Mouse (Mus musculus): Measurements from ENCODE around the gene Plekhh1. TPM values are rescaled to one million over a fixed set of nuclear protein-coding genes. Genes with fewer than 3 reads are reported as not detected.
A peak's percentile ranks its signal among the peaks of the same experiment; 100 is the strongest.

Plekhh1 gene
- total and polyA plus RNA-seq, 3 experiments: 0.27 to 1.9 (median 0.69) TPM

DNA sequence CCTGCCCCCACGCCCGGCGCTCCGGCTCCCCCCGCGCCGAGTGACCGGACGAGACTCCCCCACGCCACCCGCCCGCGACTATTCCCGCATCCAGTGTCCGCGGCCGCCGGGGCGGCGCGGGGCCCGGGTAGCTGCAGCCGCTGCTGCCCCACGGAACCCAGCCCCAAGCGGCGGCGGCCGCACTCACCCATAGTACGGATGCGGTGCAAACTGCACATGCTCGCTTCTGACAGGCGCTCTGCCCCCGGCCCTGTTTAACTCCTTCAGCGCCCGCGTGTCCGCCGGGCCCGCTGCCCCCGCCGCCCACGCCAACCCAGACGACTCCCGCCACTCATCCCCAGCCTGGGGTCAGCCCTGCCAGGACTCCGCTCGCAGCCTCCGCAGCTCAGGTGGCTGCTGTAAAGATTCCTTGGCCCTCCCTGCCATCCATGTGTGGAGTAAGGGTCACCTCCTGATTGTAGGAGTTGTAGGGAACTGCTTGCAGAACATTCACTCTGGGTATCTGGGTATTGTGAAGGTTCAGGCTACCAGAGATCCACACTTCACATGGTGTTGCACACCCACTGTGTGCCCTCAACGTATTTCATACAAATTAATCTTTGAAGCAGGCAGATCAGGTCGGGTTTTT lies 21.7 kb upstream of the Plekhh1 start, which contains the start of gene Tmem229b:
Gene Tmem229b, minus strand, starts transcription at position 502 of the 628 bp plus-strand sequence.
- TF ChIP-seq NRF1 (IDR thresholded peaks at IDR 0.05; ENCODE audit: low read depth, low read length): peak; percentile 43; the same call in 1 of the 2 replicates
- 0 out of 2 replicates have a peak, but pooled peaks have one; percentile 20 for TF ChIP-seq NELFE (IDR thresholded peaks at IDR 0.05; ENCODE audit: low read depth, low read length)
- TF ChIP-seq MXI1 (IDR thresholded peaks at IDR 0.05; ENCODE audit: low read depth, low read length): peak; percentile 30; the same call in 1 of the 2 replicates
- TF ChIP-seq USF1 (IDR thresholded peaks at IDR 0.05; ENCODE audit: low read depth, low read length): no peak
- TF ChIP-seq ELF1 (IDR thresholded peaks at IDR 0.05; ENCODE audit: low read depth, low read length): no peak
- TF ChIP-seq SMC3 (IDR thresholded peaks at IDR 0.05; ENCODE audit: low read depth, low read length): no peak
- TF ChIP-seq MAZ (IDR thresholded peaks at IDR 0.05; ENCODE audit: low read depth, low read length): peak; percentile 3; the same call in 1 of the 2 replicates
- dilution Hi-C loops (cut with MboI; ENCODE audit: extremely low pct_ligation_motif_present, extremely low pct_unique_long_range_greater_than_20kb, low sequenced_read_pairs): no loop called here

DNA sequence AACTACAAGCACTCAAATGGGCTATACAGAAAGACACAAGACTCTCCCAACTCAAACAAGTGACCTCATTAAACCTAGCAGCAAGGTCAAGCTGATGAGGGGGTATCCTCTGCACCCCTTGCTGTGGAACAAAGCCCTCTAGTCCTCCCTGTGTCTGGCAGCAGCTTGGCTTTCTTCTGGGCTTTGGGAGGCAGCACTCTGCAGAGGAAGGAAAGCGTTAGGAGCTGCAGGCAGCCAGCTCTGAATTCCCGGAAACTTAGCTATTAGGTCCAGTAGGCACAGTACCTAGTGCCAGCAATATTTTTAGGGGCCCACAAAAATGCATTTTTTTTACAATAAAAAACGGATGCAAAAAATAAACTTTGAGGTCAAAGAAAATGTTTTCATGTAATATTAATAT lies 18.4 kb upstream of the Plekhh1 start:
- no peaks in the 10 kb centered on the region for H3K9me3 ChIP-seq (replicated peaks; ENCODE audit: low read length)
- dilution Hi-C loops (cut with MboI; ENCODE audit: extremely low pct_ligation_motif_present, extremely low pct_unique_long_range_greater_than_20kb, low sequenced_read_pairs): no loop called here

More for the DNA sequence above, 21.7 kb upstream of the Plekhh1 start, which contains the start of gene Tmem229b:
- Histone ChIP-seq H3K27ac (ENCODE audit: insufficient read depth, low read depth) (no peak within 1 kb of the TSS), H3K79me2 (replicated peaks; ENCODE audit: control insufficient read depth, extremely low read depth, insufficient read depth, poor library complexity, severe bottlenecking) (no peaks in the 10 kb centered on the region), H3K4me1 (ENCODE audit: control insufficient read depth in 1 of 2, insufficient read depth in 2 of 2) (peaks cover 0 to 19% of the 10 kb centered on the region in 2 experiments; a peak in 2 of 4 replicates), H3K36me3 (replicated peaks in 1 of 2; ENCODE audit: control insufficient read depth in 1 of 2, insufficient read depth in 1 of 2, low read length in 1 of 2) (no peaks in the 10 kb centered on the region), H3K9ac (ENCODE audit: insufficient read depth, low read depth) (peak within 1 kb of the TSS; percentile 38), H3K4me3 (replicated peaks in 1 of 3; ENCODE audit: low read depth in 2 of 3, low read length in 2 of 3, poor library complexity in 1 of 3) (peak within 1 kb of the TSS; percentile 52 to 88 (median 84)), H3K27me3 (replicated peaks) (peaks cover 3% of the 10 kb centered on the region), H3K4me2 (ENCODE audit: insufficient read depth, low read depth, poor library complexity, severe bottlenecking) (peak within 1 kb of the TSS; percentile 63), H3K9me3 (replicated peaks; ENCODE audit: low read length) (no peaks in the 10 kb centered on the region)
- in situ Hi-C loops (cut with MboI; ENCODE audit: low pct_ligation_motif_present, low pct_unique_long_range_greater_than_20kb, low sequenced_read_pairs): loop anchor here (5.0 kb wide), 1 partner anchor 85 kb away; no protein-coding TSS in a partner anchor
- DNase-seq (ENCODE audit: extremely low read depth): no peak

DNA sequence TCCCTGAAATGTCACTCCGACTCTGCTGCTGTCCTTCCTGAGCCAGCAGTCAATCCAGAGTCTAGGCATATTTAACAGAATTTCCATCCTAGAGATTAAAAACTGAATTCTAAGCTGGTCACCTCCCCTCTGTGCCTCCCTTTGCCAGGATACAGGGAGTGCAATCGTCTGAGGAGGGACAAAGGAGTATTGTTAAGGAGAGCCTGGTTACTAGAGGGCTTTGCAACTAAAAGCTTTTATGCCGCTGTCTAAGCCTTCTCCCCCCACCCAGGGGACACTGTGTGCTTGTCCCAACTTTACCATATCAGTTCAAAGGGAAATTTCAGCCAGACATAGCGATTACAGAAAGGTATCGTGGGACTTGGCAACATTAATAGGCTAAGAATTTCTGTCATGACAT lies 12.9 kb upstream of the Plekhh1 start:
- Histone ChIP-seq H3K4me1 (ENCODE audit: control insufficient read depth in 1 of 2, insufficient read depth in 2 of 2) (peaks cover 0 to 22% of the 10 kb centered on the region in 2 experiments; a peak in 2 of 4 replicates), H3K4me2 (ENCODE audit: insufficient read depth, low read depth, poor library complexity, severe bottlenecking) (no peak overlapping the region), H3K36me3 (replicated peaks in 1 of 2; ENCODE audit: control insufficient read depth in 1 of 2, insufficient read depth in 1 of 2, low read length in 1 of 2) (no peaks in the 10 kb centered on the region), H3K27me3 (replicated peaks) (no peaks in the 10 kb centered on the region), H3K79me2 (replicated peaks; ENCODE audit: control insufficient read depth, extremely low read depth, insufficient read depth, poor library complexity, severe bottlenecking) (no peaks in the 10 kb centered on the region), H3K9ac (ENCODE audit: insufficient read depth, low read depth) (no peak overlapping the region), H3K4me3 (replicated peaks in 1 of 3; ENCODE audit: low read depth in 2 of 3, low read length in 2 of 3, poor library complexity in 1 of 3) (no peak overlapping the region), H3K9me3 (replicated peaks; ENCODE audit: low read length) (no peaks in the 10 kb centered on the region), H3K27ac (ENCODE audit: insufficient read depth, low read depth) (no peak overlapping the region)
- dilution Hi-C loops (cut with MboI; ENCODE audit: extremely low pct_ligation_motif_present, extremely low pct_unique_long_range_greater_than_20kb, low sequenced_read_pairs): no loop called here
- no peak for TF ChIP-seq ZKSCAN1 (IDR thresholded peaks at IDR 0.05; ENCODE audit: borderline replicate concordance, low read depth, low read length)
- TF ChIP-seq JUN (IDR thresholded peaks at IDR 0.05; ENCODE audit: insufficient read depth, low read depth, low read length): no peak
- TF ChIP-seq MAX (IDR thresholded peaks at IDR 0.05; ENCODE audit: low read length): no peak
- TF ChIP-seq POLR2AphosphoS2 (IDR thresholded peaks at IDR 0.05; ENCODE audit: low read depth, low read length): no peak
- TF ChIP-seq CHD2 (IDR thresholded peaks at IDR 0.05; ENCODE audit: low read length): no peak
- TF ChIP-seq RCOR1 (conservative IDR thresholded peaks at IDR 0.05; ENCODE audit: low read depth, low read length): no peak
- TF ChIP-seq ELF1 (IDR thresholded peaks at IDR 0.05; ENCODE audit: low read depth, low read length): no peak
- in situ Hi-C loops (cut with MboI; ENCODE audit: low pct_ligation_motif_present, low pct_unique_long_range_greater_than_20kb, low sequenced_read_pairs): no loop called here
- DNase-seq (ENCODE audit: extremely low read depth): no peak

More for the DNA sequence above, 18.4 kb upstream of the Plekhh1 start:
- H3K27ac ChIP-seq (ENCODE audit: insufficient read depth, low read depth): no peak overlapping the region
- no peak for DNase-seq (ENCODE audit: extremely low read depth)
- no peaks in the 10 kb centered on the region for H3K36me3 ChIP-seq (replicated peaks in 1 of 2; ENCODE audit: control insufficient read depth in 1 of 2, insufficient read depth in 1 of 2, low read length in 1 of 2)
- H3K9ac ChIP-seq (ENCODE audit: insufficient read depth, low read depth): no peak overlapping the region
- H3K4me2 ChIP-seq (ENCODE audit: insufficient read depth, low read depth, poor library complexity, severe bottlenecking): no peak overlapping the region
- peaks cover 0 to 22% of the 10 kb centered on the region in 2 experiments; a peak in 2 of 4 replicates for H3K4me1 ChIP-seq (ENCODE audit: control insufficient read depth in 1 of 2, insufficient read depth in 2 of 2)
- in situ Hi-C loops (cut with MboI; ENCODE audit: low pct_ligation_motif_present, low pct_unique_long_range_greater_than_20kb, low sequenced_read_pairs): no loop called here
- TF ChIP-seq CTCF (conservative IDR thresholded peaks at IDR 0.05 in 1 of 2, IDR thresholded peaks at IDR 0.05 in 1 of 2; ENCODE audit: low read depth in 2 of 2, low read length in 2 of 2) (no peak), ZNF384 (IDR thresholded peaks at IDR 0.05; ENCODE audit: low read depth, low read length) (no peak), TBP (conservative IDR thresholded peaks at IDR 0.05; ENCODE audit: low read depth, low read length) (no peak), ZC3H11A (IDR thresholded peaks at IDR 0.05; ENCODE audit: low read depth, low read length) (no peak), MAZ (IDR thresholded peaks at IDR 0.05; ENCODE audit: low read depth, low read length) (no peak), EP300 (IDR thresholded peaks at IDR 0.05; ENCODE audit: low read length) (no peak)
- H3K79me2 ChIP-seq (replicated peaks; ENCODE audit: control insufficient read depth, extremely low read depth, insufficient read depth, poor library complexity, severe bottlenecking): no peaks in the 10 kb centered on the region
- peaks cover 3% of the 10 kb centered on the region for H3K27me3 ChIP-seq (replicated peaks)
- no peak overlapping the region for H3K4me3 ChIP-seq (replicated peaks in 1 of 3; ENCODE audit: low read depth in 2 of 3, low read length in 2 of 3, poor library complexity in 1 of 3)
